Mouse (Mus musculus): ENCODE data around the gene Shpk.

DNA sequence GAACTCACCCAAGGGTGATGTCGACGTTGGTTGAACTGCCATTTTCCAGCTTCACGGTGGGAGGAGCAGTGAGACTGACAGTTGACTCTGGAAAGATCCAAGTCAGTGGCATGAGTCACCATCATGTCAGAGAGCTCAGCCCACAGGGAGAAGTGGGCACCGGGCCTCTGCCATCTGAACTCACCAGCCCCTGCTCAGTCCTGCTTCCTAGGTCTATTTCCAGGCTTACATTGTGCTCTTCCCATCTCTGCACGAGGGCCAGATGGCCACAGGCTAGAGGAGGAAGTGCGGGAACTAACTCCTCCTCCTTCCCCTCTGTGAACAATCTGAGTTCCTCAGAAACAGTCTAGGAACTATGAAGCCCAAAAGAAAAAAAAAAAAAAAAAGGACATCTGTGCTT is 6.2 kb upstream of the Shpk start:
- TF ChIP-seq EP300 (IDR thresholded peaks at IDR 0.05; ENCODE audit: insufficient read depth, low read depth, low read length), result no peak
- TF ChIP-seq CTCF (IDR thresholded peaks at IDR 0.05; ENCODE audit: low read depth, low read length), result no peak
